Mouse (Mus musculus) forebrain, embryonic 14.5 days (tissue): ENCODE measurements around the gene Nav2. TPM values are rescaled to one million over a fixed set of nuclear protein-coding genes. Genes with fewer than 3 reads are reported as not detected.
A peak's percentile ranks its signal among the peaks of the same experiment; 100 is the strongest.

Source experiments
- ATAC-seq: fragments of 200-750 bp; cut with Nextera tagmentation; 2 replicates; pipeline ENCODE4 v1.8.0; 2017; ENCODE audit warnings: mild to moderate bottlenecking, moderate library complexity
- DNase-seq: peaks from one replicate; pipeline ENCODE4 v3.0.0-alpha.2; 2015; ENCODE audit warnings: low spot score
- H3K27ac ChIP-seq: fragments of 300-500 bp; sonication (generic); 2 replicates; pipeline ENCODE4 v1.5.1; 2014; ENCODE audit warnings: low read depth, mild to moderate bottlenecking, control low read depth, low read length, moderate library complexity
- H3K27me3 ChIP-seq: fragments of 300-500 bp; sonication (generic); replicated peaks from 2 replicates; pipeline ENCODE4 v1.6.1; 2014; ENCODE audit warnings: low read length, control low read depth, mixed read lengths; ENCODE audit not compliant: control insufficient read depth, insufficient read depth
- H3K36me3 ChIP-seq: fragments of 300-500 bp; sonication (generic); 2 replicates; pipeline ENCODE4 v1.6.1; 2014; ENCODE audit warnings: low read length, control low read depth; ENCODE audit not compliant: control insufficient read depth, insufficient read depth
- H3K4me1 ChIP-seq: fragments of 300-500 bp; sonication (generic); 2 replicates; pipeline ENCODE4 v1.6.1; 2014; ENCODE audit warnings: antibody characterized with exemption, low read length, control low read depth; ENCODE audit not compliant: control insufficient read depth, insufficient read depth
- H3K4me2 ChIP-seq: fragments of 300-500 bp; sonication (generic); 2 replicates; pipeline ENCODE4 v1.6.1; 2014; ENCODE audit warnings: mild to moderate bottlenecking, control low read depth, low read length
- H3K4me3 ChIP-seq: fragments of 300-500 bp; sonication (generic); 2 replicates; pipeline ENCODE4 v1.5.1; 2014; ENCODE audit warnings: low read depth, low read length, control low read depth
- H3K9ac ChIP-seq: fragments of 300-500 bp; sonication (generic); 2 replicates; pipeline ENCODE4 v1.6.1; 2014; ENCODE audit warnings: mild to moderate bottlenecking, low read length, control low read depth, moderate library complexity
- H3K9me3 ChIP-seq: fragments of 300-500 bp; sonication (generic); replicated peaks from 2 replicates; pipeline ENCODE4 v1.6.1; 2016; ENCODE audit warnings: low read length, control low read depth, mixed read lengths; ENCODE audit not compliant: control insufficient read depth
- WGBS: fragments of 180-500 bp; shearing (Covaris S2); extraction: QIAGEN DNeasy Blood & Tissue Kit; methylation state at CpG from one replicate; pipeline ENCODE4 v1.1.7; 2014; 5-methylcytosine and 5-hydroxymethylcytosine counted together
- polyA plus RNA-seq: library from polyadenylated mRNA; unstranded; fragments of >200 nt; fragmentation: Nextera tagmentation; extraction: Ambion mirVana; gene quantifications from 2 replicates; pipeline ENCODE4 v1.2.1, GENCODE M21; 2014

Nav2 gene
- polyA plus RNA-seq, 1 experiment from 2014 or later = 6.3 TPM

- Histone ChIP-seq H3K27me3 (no peaks in the 10 kb centered on the region), H3K4me3 (no peak overlapping the region), H3K27ac (no peak overlapping the region), H3K4me2 (no peak overlapping the region), H3K36me3 (no peaks in the 10 kb centered on the region), H3K9me3 (no peaks in the 10 kb centered on the region), H3K4me1 (no peaks in the 10 kb centered on the region), H3K9ac (no peak overlapping the region)
- ATAC-seq = no peak
- WGBS = 53% methylated on average over 7 of the region's 7 CpGs
- no peak for DNase-seq
Measured at GRCm38 (mm10) chr7:49511820-49512453, 603.4 kb downstream of the Nav2 start.

- H3K4me2 ChIP-seq = no peak overlapping the region
- no peaks in the 10 kb centered on the region for H3K27me3 ChIP-seq
- no peaks in the 10 kb centered on the region for H3K9me3 ChIP-seq
- H3K4me3 ChIP-seq = no peak overlapping the region
- no peaks in the 10 kb centered on the region for H3K36me3 ChIP-seq
- no peak overlapping the region for H3K9ac ChIP-seq
- ATAC-seq = no peak
- no peak for DNase-seq
- H3K27ac ChIP-seq = no peak overlapping the region
- no peaks in the 10 kb centered on the region for H3K4me1 ChIP-seq
- 67% methylated on average over 6 of the region's 6 CpGs for WGBS
Measured at GRCm38 (mm10) chr7:49513763-49514437, 605.4 kb downstream of the Nav2 start.

GRCm38 (mm10) chr7:49515012-49515411, 606.5 kb downstream of the Nav2 start:
- Histone ChIP-seq H3K4me1 (no peaks in the 10 kb centered on the region), H3K9me3 (no peaks in the 10 kb centered on the region)
- 87% methylated on average over 2 of the region's 2 CpGs for WGBS

GRCm38 (mm10) chr7:49520504-49520903, 612.0 kb downstream of the Nav2 start:
- H3K4me3 ChIP-seq = no peak overlapping the region
- WGBS = 57% methylated on average over 2 of the region's 2 CpGs
- no peaks in the 10 kb centered on the region for H3K9me3 ChIP-seq
- H3K27me3 ChIP-seq = peaks cover 4% of the 10 kb centered on the region; the same call in 1 of the 2 replicates
- H3K4me1 ChIP-seq = peaks cover 10% of the 10 kb centered on the region
- H3K27ac ChIP-seq = no peak overlapping the region
- no peaks in the 10 kb centered on the region for H3K36me3 ChIP-seq
- DNase-seq (no peak), ATAC-seq (no peak)
- H3K4me2 ChIP-seq = no peak overlapping the region
- no peak overlapping the region for H3K9ac ChIP-seq

More at GRCm38 (mm10) chr7:49515012-49515411, 606.5 kb downstream of the Nav2 start:
- no peak overlapping the region for H3K4me3 ChIP-seq
- no peak overlapping the region for H3K27ac ChIP-seq
- no peak overlapping the region for H3K4me2 ChIP-seq
- no peak overlapping the region for H3K9ac ChIP-seq
- no peak for ATAC-seq
- H3K27me3 ChIP-seq = no peaks in the 10 kb centered on the region; the same call in 1 of the 2 replicates
- H3K36me3 ChIP-seq = no peaks in the 10 kb centered on the region
- no peak for DNase-seq

GRCm38 (mm10) chr7:49521349-49521748, 612.8 kb downstream of the Nav2 start:
- Histone ChIP-seq H3K9me3 (no peaks in the 10 kb centered on the region), H3K4me3 (no peak overlapping the region), H3K27me3 (peaks cover 4% of the 10 kb centered on the region; the same call in 1 of the 2 replicates), H3K4me1 (peaks cover 10% of the 10 kb centered on the region), H3K36me3 (no peaks in the 10 kb centered on the region), H3K4me2 (peak overlapping the region; percentile 56; the same call in 1 of the 2 replicates), H3K27ac (no peak overlapping the region), H3K9ac (no peak overlapping the region)
- ATAC-seq (no peak), DNase-seq (no peak)
- 33% methylated on average over 4 of the region's 4 CpGs for WGBS

- Histone ChIP-seq H3K9ac (no peak overlapping the region), H3K4me3 (peak overlapping the region; percentile 22; the same call in 1 of the 2 replicates), H3K9me3 (no peaks in the 10 kb centered on the region), H3K27me3 (peaks cover 4% of the 10 kb centered on the region; the same call in 1 of the 2 replicates), H3K36me3 (no peaks in the 10 kb centered on the region), H3K4me1 (peaks cover 10% of the 10 kb centered on the region), H3K4me2 (peak overlapping the region; percentile 56), H3K27ac (no peak overlapping the region)
- DNase-seq = no peak
- WGBS = 4% methylated on average over 9 of the region's 9 CpGs
- peak; percentile 33; the same call in 1 of the 2 replicates for ATAC-seq
Measured at GRCm38 (mm10) chr7:49521976-49522375, 613.5 kb downstream of the Nav2 start.

GRCm38 (mm10) chr7:49522411-49523114, 614.0 kb downstream of the Nav2 start:
- WGBS = under 1% methylated on average over 24 of the region's 24 CpGs
- H3K27me3 ChIP-seq = peaks cover 4% of the 10 kb centered on the region; the same call in 1 of the 2 replicates
- peak overlapping the region; percentile 22 for H3K4me3 ChIP-seq
- H3K4me2 ChIP-seq = peak overlapping the region; percentile 56
- ATAC-seq = peak; percentile 72
- H3K36me3 ChIP-seq = no peaks in the 10 kb centered on the region
- peak; percentile 70 for DNase-seq
- H3K9me3 ChIP-seq = no peaks in the 10 kb centered on the region
- no peak overlapping the region for H3K27ac ChIP-seq
- H3K4me1 ChIP-seq = peaks cover 13% of the 10 kb centered on the region
- H3K9ac ChIP-seq = no peak overlapping the region; the same call in 1 of the 2 replicates

- ATAC-seq = 0 out of 2 replicates have a peak, but pooled peaks have one; percentile 9
- WGBS = 15% methylated on average over 4 of the region's 4 CpGs
Measured at GRCm38 (mm10) chr7:49523115-49523445, 614.6 kb downstream of the Nav2 start.

More at GRCm38 (mm10) chr7:49523115-49523445, 614.6 kb downstream of the Nav2 start:
- DNase-seq = no peak
- Histone ChIP-seq H3K9ac (no peak overlapping the region; the same call in 1 of the 2 replicates), H3K4me2 (peak overlapping the region; percentile 56), H3K4me3 (no peak overlapping the region), H3K36me3 (no peaks in the 10 kb centered on the region), H3K27ac (no peak overlapping the region), H3K27me3 (peaks cover 4% of the 10 kb centered on the region; the same call in 1 of the 2 replicates), H3K4me1 (peaks cover 14% of the 10 kb centered on the region), H3K9me3 (no peaks in the 10 kb centered on the region)
